Mouse (Mus musculus): ENCODE measurements around the gene Gas8.

DNA sequence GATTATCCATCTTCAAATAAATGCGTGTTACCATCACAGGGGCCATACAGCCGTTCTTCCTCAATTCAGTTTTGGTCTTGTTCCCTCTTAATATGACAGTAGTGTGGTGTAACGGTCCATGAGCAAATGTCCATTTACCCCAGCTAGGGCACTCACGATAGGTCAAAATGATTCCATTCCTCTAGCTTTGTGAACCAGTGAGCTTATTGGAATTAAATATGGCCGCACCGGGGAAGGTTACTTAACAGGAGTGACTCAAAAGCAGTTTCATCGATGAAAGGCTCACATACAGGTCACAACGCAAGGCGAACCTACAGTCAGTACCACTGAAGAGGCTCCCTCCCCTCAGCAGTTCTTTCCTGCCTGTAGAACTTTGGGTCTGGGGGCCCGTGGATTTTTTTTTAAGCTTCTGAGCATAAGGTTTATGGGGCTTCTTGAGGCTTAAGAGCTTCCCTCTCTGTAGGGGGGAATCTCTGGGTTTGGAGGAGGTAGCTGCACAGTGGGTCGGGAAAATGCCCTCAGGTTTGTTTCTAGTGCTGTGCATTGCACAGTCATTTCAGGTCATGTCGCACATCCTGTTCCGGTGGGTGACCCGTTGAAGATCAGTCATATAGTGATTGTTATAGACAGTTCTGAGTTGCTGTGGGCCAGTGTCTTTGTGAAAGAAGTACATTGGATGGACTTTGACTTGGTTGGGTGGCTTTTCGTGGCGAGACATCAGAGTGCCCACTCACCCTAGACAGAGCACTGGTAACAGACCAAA, 40.0 kb upstream of the Gas8 start:
- TF ChIP-seq CTCF (IDR thresholded peaks at IDR 0.05; ENCODE audit: low read depth, low read length): no peak
- no peak for TF ChIP-seq POLR2A (IDR thresholded peaks at IDR 0.05; ENCODE audit: extremely low read depth, insufficient read depth, low read length)
